ENCODE assay signal across 10 mouse cellular contexts in genomic region chr1:178303425-178303824, GRCm38 (mm10). TPM values are rescaled to one million over a fixed set of nuclear protein-coding genes. Genes with fewer than 3 reads are reported as not detected.
DNase-seq lines count a peak whose midpoint lies in the region; ATAC-seq and TF ChIP-seq lines count a peak whose summit lies in the region.
"Had no signal": no experiment of that assay in that cellular context is flagged by ENCODE, and none has a peak within 500 bp of the region (broad histone marks: within the 10 kb centered on the region; RNA-seq: fewer than 3 reads in every experiment).

No protein-coding gene starts in this region.

- no peak overlapping the region for H3K9ac ChIP-seq in neural tube, embryonic 15.5 days (replicated peaks)
- no peak overlapping the region for H3K9ac ChIP-seq in kidney, embryonic 14.5 days (ENCODE audit: low read depth, low read length)
- H3K9ac ChIP-seq in liver, adult 2 months (ENCODE audit: low read depth, low read length): no peak overlapping the region
- H3K9ac ChIP-seq in neural tube, embryonic 12.5 days: no peak overlapping the region
- H3K9ac ChIP-seq: embryonic facial prominence, embryonic 13.5 days; stomach, embryonic 15.5 days had no signal

- peak; percentile 68 for DNase-seq in neural tube, embryonic 10.5 days (ENCODE audit: extremely low spot score, low spot score)
- peak; percentile 79 for DNase-seq in cerebellum, adult 9-10 months
- DNase-seq in frontal cortex, postnatal 25 days (ENCODE audit: low spot score in 2 of 2): peak; percentile 62 to 76
- DNase-seq in liver, adult 2 months (ENCODE audit: extremely low read depth, low read depth, low spot score): peak; percentile 57
- peak; percentile 55 for DNase-seq in testis, postnatal 14 days (ENCODE audit: low spot score)

- H3K4me1 ChIP-seq in neural tube, embryonic 15.5 days: no peaks in the 10 kb centered on the region
- H3K4me1 ChIP-seq in kidney, embryonic 14.5 days (ENCODE audit: control insufficient read depth, insufficient read depth, low read length): no peaks in the 10 kb centered on the region
- H3K4me1 ChIP-seq in liver, adult 2 months (ENCODE audit: control insufficient read depth, insufficient read depth, low read length): no peaks in the 10 kb centered on the region
- H3K4me1 ChIP-seq in neural tube, embryonic 12.5 days: no peaks in the 10 kb centered on the region
- H3K4me1 ChIP-seq: embryonic facial prominence, embryonic 13.5 days; stomach, embryonic 15.5 days had no signal

- no peaks in the 10 kb centered on the region for H3K79me2 ChIP-seq in liver, adult 2 months (ENCODE audit: control insufficient read depth, insufficient read depth, low read length)

- no peak overlapping the region for H3K4me2 ChIP-seq in neural tube, embryonic 15.5 days
- no peak overlapping the region for H3K4me2 ChIP-seq in kidney, embryonic 14.5 days (replicated peaks; ENCODE audit: low read depth, low read length)
- H3K4me2 ChIP-seq in neural tube, embryonic 12.5 days (replicated peaks): no peak overlapping the region
- H3K4me2 ChIP-seq: embryonic facial prominence, embryonic 13.5 days; stomach, embryonic 15.5 days had no signal

- no peak overlapping the region for H3K4me3 ChIP-seq in neural tube, embryonic 15.5 days (replicated peaks)
- no peak overlapping the region for H3K4me3 ChIP-seq in kidney, embryonic 14.5 days (ENCODE audit: low read length)
- no peak overlapping the region for H3K4me3 ChIP-seq in liver, adult 2 months (ENCODE audit: insufficient read depth, low read depth, low read length)
- H3K4me3 ChIP-seq in neural tube, embryonic 12.5 days: no peak overlapping the region
- H3K4me3 ChIP-seq: embryonic facial prominence, embryonic 13.5 days; stomach, embryonic 15.5 days had no signal

- TF ChIP-seq POLR2A in liver, adult 2 months (IDR thresholded peaks at IDR 0.05; ENCODE audit: extremely low read depth, insufficient read depth, low read length): no peak

- TF ChIP-seq CTCF in liver, adult 2 months (IDR thresholded peaks at IDR 0.05; ENCODE audit: low read depth, low read length): peak; percentile 67

- no peaks in the 10 kb centered on the region for H3K9me3 ChIP-seq in neural tube, embryonic 15.5 days (replicated peaks)
- no peaks in the 10 kb centered on the region for H3K9me3 ChIP-seq in kidney, embryonic 14.5 days (ENCODE audit: control insufficient read depth, low read length)
- H3K9me3 ChIP-seq in neural tube, embryonic 12.5 days: no peaks in the 10 kb centered on the region
- H3K9me3 ChIP-seq: stomach, embryonic 15.5 days had no signal

- H3K36me3 ChIP-seq in neural tube, embryonic 15.5 days: no peaks in the 10 kb centered on the region
- H3K36me3 ChIP-seq in kidney, embryonic 14.5 days (ENCODE audit: control insufficient read depth, insufficient read depth, low read length): no peaks in the 10 kb centered on the region
- H3K36me3 ChIP-seq in liver, adult 2 months (ENCODE audit: control insufficient read depth, insufficient read depth, low read length): no peaks in the 10 kb centered on the region
- no peaks in the 10 kb centered on the region for H3K36me3 ChIP-seq in neural tube, embryonic 12.5 days
- H3K36me3 ChIP-seq: embryonic facial prominence, embryonic 13.5 days; stomach, embryonic 15.5 days had no signal

- ATAC-seq in neural tube, embryonic 15.5 days (ENCODE audit: low FRiP score): no peak
- peak; percentile 66; the same call in 1 of the 2 replicates for ATAC-seq in kidney, embryonic 14.5 days (ENCODE audit: low FRiP score, low TSS enrichment)
- ATAC-seq in neural tube, embryonic 12.5 days (ENCODE audit: low FRiP score, low read depth): peak; percentile 79; the same call in 1 of the 2 replicates

- no peak overlapping the region for H3K27ac ChIP-seq in neural tube, embryonic 15.5 days (replicated peaks)
- H3K27ac ChIP-seq in kidney, embryonic 14.5 days (ENCODE audit: low read depth, low read length): no peak overlapping the region
- H3K27ac ChIP-seq in liver, adult 2 months (replicated peaks; ENCODE audit: insufficient read depth, low read depth, low read length): no peak overlapping the region
- no peak overlapping the region for H3K27ac ChIP-seq in neural tube, embryonic 12.5 days
- H3K27ac ChIP-seq: embryonic facial prominence, embryonic 13.5 days; stomach, embryonic 15.5 days had no signal

- 25% methylated on average over 3 of the region's 3 CpGs for WGBS in neural tube, embryonic 15.5 days
- 33% methylated on average over 3 of the region's 3 CpGs for WGBS in kidney, embryonic 14.5 days
- WGBS in liver, adult 2 months: 18% methylated on average over 3 of the region's 3 CpGs
- 30% methylated on average over 3 of the region's 3 CpGs for WGBS in neural tube, embryonic 12.5 days

- no peaks in the 10 kb centered on the region for H3K27me3 ChIP-seq in neural tube, embryonic 15.5 days (replicated peaks)
- H3K27me3 ChIP-seq in kidney, embryonic 14.5 days (ENCODE audit: control insufficient read depth, insufficient read depth, low read length): no peaks in the 10 kb centered on the region
- no peaks in the 10 kb centered on the region for H3K27me3 ChIP-seq in liver, adult 2 months (ENCODE audit: control insufficient read depth, insufficient read depth, low read length)
- no peaks in the 10 kb centered on the region for H3K27me3 ChIP-seq in neural tube, embryonic 12.5 days (replicated peaks)
- H3K27me3 ChIP-seq: embryonic facial prominence, embryonic 13.5 days; stomach, embryonic 15.5 days had no signal

RNA-seq across cellular contexts. Expression of gene Cox20, which starts 15.5 kb away (rescaled TPM):
- polyA plus RNA-seq in neural tube, embryonic 15.5 days (2015; fragmentation: Nextera tagmentation; extraction: Ambion mirVana): 115 and 122 TPM in 2 replicates
- 121 and 168 TPM in 2 replicates for polyA plus RNA-seq in kidney, embryonic 14.5 days (2014; fragmentation: Nextera tagmentation; extraction: Ambion mirVana)
- total RNA-seq in liver, adult 2 months (2014; rRNA removed): 25.2 and 29.3 TPM in 2 replicates
- 12.8 and 19.6 TPM in 2 replicates for polyA plus RNA-seq in liver, adult 2 months (2012; rRNA removed)
- 119 and 122 TPM in 2 replicates for polyA plus RNA-seq in neural tube, embryonic 12.5 days (2016; fragmentation: Nextera tagmentation; extraction: Ambion mirVana)

RNA-seq across cellular contexts. Expression of gene Hnrnpu, which starts 34.2 kb away (rescaled TPM):
- 224 and 254 TPM in 2 replicates for polyA plus RNA-seq in neural tube, embryonic 15.5 days (2015; fragmentation: Nextera tagmentation; extraction: Ambion mirVana)
- 432 and 617 TPM in 2 replicates for polyA plus RNA-seq in kidney, embryonic 14.5 days (2014; fragmentation: Nextera tagmentation; extraction: Ambion mirVana)
- 137 and 162 TPM in 2 replicates for total RNA-seq in liver, adult 2 months (2014; rRNA removed)
- polyA plus RNA-seq in liver, adult 2 months (2012; rRNA removed): 32.6 and 33.0 TPM in 2 replicates
- polyA plus RNA-seq in neural tube, embryonic 12.5 days (2016; fragmentation: Nextera tagmentation; extraction: Ambion mirVana): 777 and 861 TPM in 2 replicates
